Mouse (Mus musculus) stomach, embryonic 15.5 days (tissue): ENCODE measurements around the gene Cdc42ep1. TPM values are rescaled to one million over a fixed set of nuclear protein-coding genes. Genes with fewer than 3 reads are reported as not detected.
"Not testable (repeated sequence)": the region's sequence is repeated elsewhere in the genome, so short reads cannot be mapped to it uniquely, and the experiment has no call there.

Experiments used
- ATAC-seq: fragments of 200-750 bp; cut with Nextera tagmentation; 2 replicates; pipeline ENCODE4 v1.8.0; 2017; ENCODE audit warnings: low read depth, moderate number of reproducible peaks, moderate TSS enrichment; ENCODE audit not compliant: insufficient read depth, low FRiP score
- H3K27ac ChIP-seq: fragments of 300-500 bp; sonication (generic); 2 replicates; pipeline ENCODE4 v1.5.1; 2015; ENCODE audit warnings: mild to moderate bottlenecking, inconsistent platforms
- H3K27me3 ChIP-seq: fragments of 300-500 bp; sonication (generic); replicated peaks from 2 replicates; pipeline ENCODE4 v1.6.1; 2015; ENCODE audit warnings: inconsistent platforms
- H3K36me3 ChIP-seq: fragments of 300-500 bp; sonication (generic); 2 replicates; pipeline ENCODE4 v1.6.1; 2015; ENCODE audit warnings: inconsistent platforms
- H3K4me1 ChIP-seq: fragments of 300-500 bp; sonication (generic); 2 replicates; pipeline ENCODE4 v1.6.1; 2015; ENCODE audit warnings: inconsistent platforms
- H3K4me2 ChIP-seq: fragments of 300-500 bp; sonication (generic); 2 replicates; pipeline ENCODE4 v1.6.1; 2015; ENCODE audit warnings: mild to moderate bottlenecking, inconsistent platforms
- H3K4me3 ChIP-seq: fragments of 300-500 bp; sonication (generic); replicated peaks from 2 replicates; pipeline ENCODE4 v1.5.1; 2015; ENCODE audit warnings: inconsistent platforms
- H3K9ac ChIP-seq: fragments of 300-500 bp; sonication (generic); 2 replicates; pipeline ENCODE4 v1.6.1; 2015; ENCODE audit warnings: inconsistent platforms
- H3K9me3 ChIP-seq: fragments of 300-500 bp; sonication (generic); 2 replicates; pipeline ENCODE4 v1.6.1; 2016; ENCODE audit warnings: inconsistent platforms
- WGBS: fragments of 180-500 bp; shearing (Covaris S2); methylation state at CpG from one replicate; pipeline ENCODE4 v1.1.7; 2015; 5-methylcytosine and 5-hydroxymethylcytosine counted together
- polyA plus RNA-seq: library from polyadenylated mRNA; unstranded; fragments of >200 nt; fragmentation: Nextera tagmentation; extraction: Ambion mirVana; gene quantifications from 2 replicates; pipeline ENCODE4 v1.2.1, GENCODE M21; 2015

Cdc42ep1 gene
- polyA plus RNA-seq, 1 experiment from 2014 or later: 54.1 TPM

DNA sequence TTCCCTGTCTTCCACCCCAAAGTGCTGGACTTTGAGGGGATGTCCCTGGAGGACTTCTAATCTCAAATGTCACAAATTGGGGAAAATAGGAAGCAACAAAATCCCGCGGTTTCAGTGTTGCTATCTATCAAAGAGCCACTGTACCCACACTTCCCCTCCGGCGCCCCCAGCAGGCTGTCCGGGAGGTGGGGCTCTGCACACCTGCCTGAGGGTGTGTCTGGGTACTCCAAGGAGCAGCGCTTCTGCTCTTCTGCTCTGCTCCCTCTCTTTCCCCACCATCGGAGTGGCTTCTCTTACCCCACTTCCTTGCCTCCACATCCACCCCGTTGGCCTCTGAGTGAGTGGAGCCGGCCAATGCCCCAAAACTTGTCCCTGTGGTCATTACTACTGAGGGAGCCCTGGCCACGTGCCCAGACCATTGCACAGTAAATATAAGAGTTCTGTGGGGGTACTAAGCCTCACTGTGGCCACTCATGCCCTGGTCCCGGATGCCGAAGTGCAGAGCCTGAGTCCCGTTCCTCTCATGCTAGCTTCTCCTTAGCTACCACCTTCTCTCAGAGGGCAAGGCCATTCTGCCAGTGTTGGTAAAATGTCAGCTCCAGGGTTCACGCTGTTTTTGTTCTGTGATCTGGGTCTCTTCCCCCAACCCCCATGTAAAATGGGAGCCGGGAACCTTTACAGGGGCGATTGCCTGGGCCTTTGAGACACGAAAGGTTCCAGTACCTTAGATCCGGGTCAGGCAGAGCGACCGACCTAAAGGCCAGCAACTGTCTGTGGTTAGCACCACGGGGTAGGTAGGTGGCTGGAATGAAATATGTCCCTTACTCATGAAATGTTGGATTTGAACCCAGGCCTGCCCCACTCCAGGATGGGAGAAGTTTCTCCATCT lies 1.4 kb downstream of the Cdc42ep1 start:
- Histone ChIP-seq H3K27ac (peak overlapping the region; percentile 96), H3K9ac (peak overlapping the region; percentile 81), H3K4me2 (peak overlapping the region; percentile 59), H3K36me3 (no peaks in the 10 kb centered on the region), H3K4me3 (peak overlapping the region; percentile 72), H3K9me3 (no peaks in the 10 kb centered on the region), H3K27me3 (no peaks in the 10 kb centered on the region), H3K4me1 (peaks cover 49% of the 10 kb centered on the region)
- 28% methylated on average over 21 of the region's 21 CpGs for WGBS
- no peak for ATAC-seq

DNA sequence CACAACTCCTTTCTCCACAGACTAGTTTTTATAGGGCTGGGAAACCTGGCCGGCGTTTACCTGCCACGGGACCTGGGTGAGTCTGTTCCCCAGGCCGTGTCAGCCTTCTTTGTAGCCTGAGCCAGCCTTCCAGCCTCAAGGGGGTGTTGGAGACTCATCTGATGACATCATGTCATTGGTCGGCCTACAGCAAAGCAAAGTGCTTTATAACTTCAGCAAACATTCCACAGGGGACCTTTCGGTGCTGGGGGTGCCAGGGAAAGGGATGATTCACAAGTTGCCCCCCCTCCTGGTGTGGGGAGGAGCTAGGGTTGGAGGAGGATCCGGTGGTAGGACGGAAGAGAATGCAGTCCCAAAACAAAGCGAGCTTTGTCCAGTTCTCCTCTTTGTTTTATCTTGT lies 2.4 kb downstream of the Cdc42ep1 start:
- Histone ChIP-seq H3K27me3 (no peaks in the 10 kb centered on the region), H3K9me3 (no peaks in the 10 kb centered on the region), H3K4me3 (peak overlapping the region; percentile 72), H3K27ac (peak overlapping the region; percentile 96), H3K9ac (no peak overlapping the region), H3K4me1 (peaks cover 53% of the 10 kb centered on the region), H3K4me2 (peak overlapping the region; percentile 59), H3K36me3 (no peaks in the 10 kb centered on the region)
- WGBS: 25% methylated on average over 9 of the region's 9 CpGs
- ATAC-seq: peak; percentile 9; the same call in 1 of the 2 replicates

DNA sequence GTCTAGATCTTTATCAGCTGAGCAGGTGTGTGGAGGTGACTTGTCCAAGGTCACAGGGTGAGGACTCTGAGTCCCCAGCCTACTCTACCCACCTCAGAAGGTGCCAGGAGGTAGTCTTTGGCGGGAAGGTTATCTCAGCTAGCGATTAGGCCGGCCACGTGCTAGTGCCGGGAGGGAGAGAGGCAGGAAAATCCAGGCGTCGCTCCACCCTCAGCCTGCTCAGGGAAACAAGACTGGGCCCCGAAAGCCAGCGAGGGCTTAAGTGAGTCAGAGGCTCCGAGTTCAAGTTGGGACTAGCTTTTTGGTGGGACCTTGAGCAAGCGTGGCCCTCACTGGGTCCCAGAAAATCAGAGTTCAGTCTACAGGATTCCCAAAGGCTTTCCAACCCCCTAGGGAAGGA lies 2.9 kb downstream of the Cdc42ep1 start:
- no peak overlapping the region for H3K9ac ChIP-seq
- H3K36me3 ChIP-seq: no peaks in the 10 kb centered on the region
- H3K4me1 ChIP-seq: peaks cover 51% of the 10 kb centered on the region
- peak overlapping the region; percentile 96 for H3K27ac ChIP-seq
- H3K27me3 ChIP-seq: no peaks in the 10 kb centered on the region
- no peaks in the 10 kb centered on the region for H3K9me3 ChIP-seq
- H3K4me3 ChIP-seq: peak overlapping the region; percentile 72
- H3K4me2 ChIP-seq: peak overlapping the region; percentile 59
- WGBS: 51% methylated on average over 11 of the region's 11 CpGs
- ATAC-seq: peak; percentile 6; the same call in 1 of the 2 replicates

DNA sequence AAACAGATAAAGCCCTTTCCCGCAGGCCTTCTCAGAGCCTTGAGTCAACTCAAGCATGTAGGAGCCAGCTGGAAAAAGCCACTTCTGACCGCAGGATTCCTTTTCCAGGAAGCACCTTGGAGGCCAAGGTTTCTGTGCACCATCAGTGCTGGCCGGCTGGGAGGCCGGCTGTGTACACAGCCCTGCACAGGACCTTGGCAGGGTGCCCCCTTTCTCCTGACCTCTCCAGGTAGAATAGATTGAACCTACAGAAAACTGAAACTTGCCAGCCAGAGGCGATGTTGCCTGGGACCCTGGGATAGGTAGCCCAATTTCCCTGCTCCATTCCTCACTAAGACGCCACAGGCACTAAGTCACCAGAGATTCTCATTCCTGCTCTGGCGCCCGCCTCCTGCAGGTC lies 3.4 kb downstream of the Cdc42ep1 start:
- Histone ChIP-seq H3K9ac (no peak overlapping the region), H3K27me3 (no peaks in the 10 kb centered on the region), H3K36me3 (no peaks in the 10 kb centered on the region), H3K9me3 (no peaks in the 10 kb centered on the region), H3K27ac (peak overlapping the region; percentile 96), H3K4me3 (peak overlapping the region; percentile 72; the same call in 1 of the 2 replicates), H3K4me1 (peaks cover 51% of the 10 kb centered on the region), H3K4me2 (peak overlapping the region; percentile 59)
- WGBS: 52% methylated on average over 8 of the region's 8 CpGs
- no peak for ATAC-seq

DNA sequence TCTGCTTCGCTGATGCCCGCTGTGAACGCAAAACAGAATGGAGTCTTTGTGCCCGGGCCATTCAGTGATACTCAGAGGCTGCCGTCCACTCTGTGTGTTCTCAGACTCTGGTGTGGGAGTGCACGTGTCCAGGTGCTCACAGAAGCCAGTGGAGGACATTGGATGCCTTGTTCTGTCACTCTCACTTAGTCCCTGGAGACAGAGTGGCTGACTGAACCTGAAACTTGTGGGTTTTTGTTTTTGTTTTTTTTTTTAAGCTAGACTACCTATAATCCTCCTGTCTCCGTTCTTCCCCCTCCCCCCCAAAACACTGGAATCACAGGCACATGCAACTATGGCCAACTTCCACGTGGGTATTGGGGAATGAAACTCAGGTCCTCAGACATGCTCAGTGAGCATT lies 3.9 kb downstream of the Cdc42ep1 start:
- Histone ChIP-seq H3K36me3 (no peaks in the 10 kb centered on the region), H3K27me3 (no peaks in the 10 kb centered on the region), H3K27ac (peak overlapping the region; percentile 96), H3K4me3 (0 out of 2 replicates have a peak overlapping the region, but pooled peaks have one; percentile 72), H3K4me1 (peaks cover 50% of the 10 kb centered on the region), H3K9ac (no peak overlapping the region), H3K4me2 (peak overlapping the region; percentile 59), H3K9me3 (no peaks in the 10 kb centered on the region)
- 65% methylated on average over 8 of the region's 8 CpGs for WGBS
- ATAC-seq: no peak

DNA sequence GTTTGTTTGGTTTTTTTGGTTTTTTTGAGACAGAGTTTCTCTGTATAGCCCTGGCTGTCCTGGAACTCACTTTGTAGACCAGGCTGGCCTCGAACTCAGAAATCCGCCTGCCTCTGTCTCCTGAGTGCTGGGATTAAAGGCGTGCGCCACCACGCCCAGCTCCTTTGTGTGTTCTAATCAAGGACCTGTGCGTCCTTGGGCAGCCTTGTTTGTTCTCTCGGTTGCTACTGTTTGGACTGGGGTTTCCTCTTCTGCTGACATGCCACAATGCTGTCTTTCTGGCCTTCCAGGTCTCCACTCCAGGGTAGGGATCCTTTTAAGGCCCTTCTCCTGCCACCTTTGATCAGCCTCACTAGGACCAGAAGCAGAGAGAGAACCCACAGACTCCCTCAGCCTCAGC lies 4.4 kb downstream of the Cdc42ep1 start:
- not testable (repeated sequence) for H3K9me3 ChIP-seq, ATAC-seq, H3K27me3 ChIP-seq, H3K4me3 ChIP-seq, H3K9ac ChIP-seq, H3K36me3 ChIP-seq, H3K4me2 ChIP-seq
- H3K27ac ChIP-seq: peak overlapping the region; percentile 96
- WGBS: 74% methylated on average over 7 of the region's 7 CpGs
- H3K4me1 ChIP-seq: peaks cover 50% of the 10 kb centered on the region

DNA sequence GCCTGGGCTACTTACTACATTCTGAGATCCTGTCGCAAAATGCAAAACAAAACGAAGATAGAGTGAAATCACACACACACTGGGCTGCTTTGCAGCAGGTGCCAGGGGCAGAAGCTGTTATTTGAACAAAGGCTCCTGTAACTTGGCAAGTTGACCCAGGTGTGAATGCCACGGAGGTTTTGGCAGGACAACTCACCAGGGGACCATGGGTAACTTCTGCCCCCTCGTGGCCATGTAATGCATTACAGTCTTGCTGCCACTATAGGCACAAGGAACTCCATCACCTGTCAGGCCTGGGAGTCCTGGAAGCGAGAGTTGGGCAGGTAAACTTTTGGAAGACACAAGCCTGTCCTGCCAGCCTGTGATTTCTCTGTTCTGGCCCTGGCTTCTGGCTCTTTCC lies 6.0 kb downstream of the Cdc42ep1 start:
- WGBS: 23% methylated on average over 5 of the region's 5 CpGs

DNA sequence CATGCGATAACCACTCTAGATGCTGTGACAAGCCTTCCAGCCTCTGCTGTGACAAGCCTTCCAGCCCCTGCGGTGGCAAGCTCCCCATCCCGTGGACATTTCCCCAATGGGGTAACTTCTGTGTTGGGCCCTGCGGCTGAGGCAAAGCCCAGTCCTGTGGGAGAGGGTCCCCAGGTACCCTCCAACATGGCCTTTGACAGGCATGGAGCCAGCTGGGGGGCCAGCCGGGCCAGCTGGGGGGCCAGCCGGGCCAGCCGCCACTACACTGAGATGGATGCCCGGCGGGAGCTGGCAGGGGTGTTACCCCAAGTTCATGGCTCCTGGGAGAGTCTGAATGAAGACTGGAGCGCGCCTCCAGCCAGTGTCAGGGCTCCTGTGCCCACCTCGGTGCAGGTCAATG lies 7.1 kb downstream of the Cdc42ep1 start:
- Histone ChIP-seq H3K4me2 (no peak overlapping the region), H3K4me3 (no peak overlapping the region), H3K27ac (peak overlapping the region; percentile 91), H3K27me3 (no peaks in the 10 kb centered on the region), H3K4me1 (peaks cover 44% of the 10 kb centered on the region), H3K9ac (no peak overlapping the region), H3K9me3 (no peaks in the 10 kb centered on the region), H3K36me3 (no peaks in the 10 kb centered on the region)
- WGBS: 73% methylated on average over 12 of the region's 12 CpGs
- no peak for ATAC-seq

More for the DNA sequence above, 6.0 kb downstream of the Cdc42ep1 start:
- ATAC-seq: no peak
- H3K4me3 ChIP-seq: no peak overlapping the region
- no peaks in the 10 kb centered on the region for H3K36me3 ChIP-seq
- no peak overlapping the region for H3K4me2 ChIP-seq
- no peaks in the 10 kb centered on the region for H3K27me3 ChIP-seq
- peaks cover 48% of the 10 kb centered on the region for H3K4me1 ChIP-seq
- H3K9me3 ChIP-seq: no peaks in the 10 kb centered on the region
- no peak overlapping the region for H3K9ac ChIP-seq
- H3K27ac ChIP-seq: peak overlapping the region; percentile 91

DNA sequence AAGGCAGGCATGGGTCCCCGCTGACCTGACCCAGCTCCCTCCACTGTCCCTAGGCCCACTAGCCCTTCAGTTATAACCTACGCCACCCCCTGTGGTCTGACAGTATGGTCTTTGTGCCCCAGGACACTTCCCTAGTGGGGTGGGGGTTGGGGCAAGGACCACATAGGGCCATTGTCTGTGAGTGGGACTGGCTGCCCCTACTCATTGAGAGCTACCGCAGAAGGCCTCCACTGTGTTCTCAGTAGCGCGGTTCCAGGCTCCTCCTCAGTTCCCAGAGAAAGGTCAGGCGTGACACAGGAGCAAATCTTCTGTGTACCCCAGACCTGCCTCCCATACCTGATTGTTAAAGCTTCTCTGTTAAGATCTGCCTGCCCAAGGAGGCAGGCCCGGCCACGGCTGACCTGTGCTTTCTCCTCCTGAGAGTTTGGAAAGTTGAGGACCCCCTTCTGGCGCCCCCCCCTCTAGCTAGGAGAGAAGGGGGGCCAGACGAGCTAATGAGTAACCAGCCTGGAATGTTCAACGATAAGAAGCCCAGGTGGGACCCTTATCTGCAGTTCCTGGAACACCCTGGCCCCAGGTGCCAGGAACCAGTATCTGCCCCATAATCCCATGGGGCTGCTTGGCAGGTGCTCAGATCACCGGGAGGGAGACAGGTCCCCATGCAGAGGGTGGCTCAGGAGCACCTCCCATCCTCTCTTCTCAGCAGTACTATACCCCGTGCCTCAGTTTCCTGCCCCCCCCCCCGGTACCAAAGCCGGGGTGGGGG lies 7.8 kb downstream of the Cdc42ep1 start:
- Histone ChIP-seq H3K36me3 (no peaks in the 10 kb centered on the region), H3K4me3 (no peak overlapping the region), H3K9ac (no peak overlapping the region), H3K4me1 (peaks cover 39% of the 10 kb centered on the region), H3K4me2 (no peak overlapping the region), H3K27ac (peak overlapping the region; percentile 91), H3K9me3 (no peaks in the 10 kb centered on the region), H3K27me3 (no peaks in the 10 kb centered on the region)
- WGBS: 56% methylated on average over 14 of the region's 15 CpGs
- ATAC-seq: peak; percentile 74

DNA sequence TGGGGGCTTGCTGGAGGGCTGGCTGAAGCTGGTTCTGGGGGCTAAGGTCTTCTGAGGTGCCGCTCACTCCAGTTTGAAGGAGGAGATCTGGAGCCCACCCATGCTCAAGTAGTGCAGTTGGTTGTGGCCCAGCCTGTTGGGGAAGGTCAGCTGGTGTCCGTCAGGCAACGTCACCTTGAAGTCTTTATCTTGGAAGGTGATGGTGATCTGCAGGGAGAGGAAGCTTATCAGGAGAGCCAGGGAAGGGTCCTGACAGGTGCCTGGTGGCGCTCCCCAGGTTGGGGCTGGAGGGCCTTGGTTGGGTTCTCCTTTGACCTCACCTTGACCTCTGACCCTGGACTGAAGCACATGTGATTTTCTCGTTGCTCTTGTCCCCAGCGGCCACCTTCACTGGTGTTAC lies 8.5 kb downstream of the Cdc42ep1 start:
- no peak overlapping the region for H3K4me3 ChIP-seq
- H3K27me3 ChIP-seq: no peaks in the 10 kb centered on the region
- no peaks in the 10 kb centered on the region for H3K36me3 ChIP-seq
- peaks cover 32% of the 10 kb centered on the region for H3K4me1 ChIP-seq
- H3K4me2 ChIP-seq: no peak overlapping the region
- no peak for ATAC-seq
- H3K9me3 ChIP-seq: no peaks in the 10 kb centered on the region
- H3K27ac ChIP-seq: peak overlapping the region; percentile 91
- 41% methylated on average over 6 of the region's 6 CpGs for WGBS
- H3K9ac ChIP-seq: no peak overlapping the region

DNA sequence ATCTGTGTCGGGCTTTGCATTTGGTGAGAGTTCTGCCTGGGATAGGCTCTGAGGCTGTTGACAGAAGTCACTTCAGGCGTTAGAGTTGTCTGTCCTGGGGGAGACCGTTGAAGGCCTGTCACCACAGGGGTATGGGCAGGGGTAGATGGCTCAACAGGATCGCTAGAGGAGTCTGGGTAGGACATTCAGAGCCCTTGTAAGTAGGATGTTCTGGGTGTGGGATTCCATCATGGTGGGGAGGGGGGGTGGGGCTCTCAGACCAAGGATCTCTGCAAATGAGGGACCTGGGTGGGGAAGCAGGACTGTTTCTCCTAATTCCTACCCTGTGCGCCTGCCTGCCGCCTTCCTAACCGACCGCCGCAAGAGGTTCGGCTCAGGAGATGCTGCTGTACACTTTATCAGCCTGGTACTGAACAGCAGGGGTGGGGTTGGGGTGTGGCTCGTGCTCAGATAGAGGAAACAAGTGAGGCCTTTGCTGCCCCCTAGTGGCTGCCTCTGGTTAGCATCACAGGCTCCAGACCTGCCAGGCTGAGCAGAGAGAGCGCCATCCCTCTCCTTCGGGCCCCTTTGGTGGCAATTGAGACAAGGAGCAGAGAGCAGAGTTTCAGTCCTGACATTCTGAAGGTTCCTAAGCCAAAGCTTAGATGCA lies 9.2 kb downstream of the Cdc42ep1 start:
- peak; percentile 74 for ATAC-seq
- H3K27ac ChIP-seq: peak overlapping the region; percentile 91
- WGBS: 8% methylated on average over 13 of the region's 13 CpGs

More for the DNA sequence above, 9.2 kb downstream of the Cdc42ep1 start:
- H3K9ac ChIP-seq: no peak overlapping the region
- H3K9me3 ChIP-seq: no peaks in the 10 kb centered on the region
- H3K27me3 ChIP-seq: no peaks in the 10 kb centered on the region
- H3K4me2 ChIP-seq: peak overlapping the region; percentile 24; the same call in 1 of the 2 replicates
- H3K4me3 ChIP-seq: no peak overlapping the region
- H3K36me3 ChIP-seq: no peaks in the 10 kb centered on the region
- H3K4me1 ChIP-seq: peaks cover 28% of the 10 kb centered on the region
